Mouse (Mus musculus) heart, embryonic 13.5 days (tissue): ENCODE data around the gene Olfr718-ps1. TPM values are rescaled to one million over a fixed set of nuclear protein-coding genes. Genes with fewer than 3 reads are reported as not detected.

Experiments
- ATAC-seq: fragments of 200-750 bp; cut with Nextera tagmentation; 2 replicates; pipeline ENCODE4 v1.8.0; 2017; ENCODE audit warnings: moderate TSS enrichment; ENCODE audit not compliant: insufficient number of reproducible peaks, low FRiP score, low TSS enrichment; ENCODE audit errors: extremely low read depth
- H3K27ac ChIP-seq: fragments of 300-500 bp; sonication (generic); replicated peaks from 2 replicates; pipeline ENCODE4 v1.5.1; 2015; ENCODE audit warnings: moderate library complexity, mild to moderate bottlenecking, inconsistent platforms
- H3K27me3 ChIP-seq: fragments of 300-500 bp; sonication (generic); replicated peaks from 2 replicates; pipeline ENCODE4 v1.6.1; 2015; ENCODE audit warnings: mild to moderate bottlenecking, inconsistent platforms
- H3K36me3 ChIP-seq: fragments of 300-500 bp; sonication (generic); 2 replicates; pipeline ENCODE4 v1.6.1; 2015; ENCODE audit warnings: mild to moderate bottlenecking, inconsistent platforms
- H3K4me1 ChIP-seq: fragments of 300-500 bp; sonication (generic); 2 replicates; pipeline ENCODE4 v1.6.1; 2015; ENCODE audit warnings: inconsistent platforms
- H3K4me2 ChIP-seq: fragments of 300-500 bp; sonication (generic); 2 replicates; pipeline ENCODE4 v1.6.1; 2015; ENCODE audit warnings: inconsistent platforms, mild to moderate bottlenecking, moderate library complexity
- H3K4me3 ChIP-seq: fragments of 300-500 bp; sonication (generic); 2 replicates; pipeline ENCODE4 v1.5.1; 2015; ENCODE audit warnings: moderate library complexity, mild to moderate bottlenecking, inconsistent platforms
- H3K9ac ChIP-seq: fragments of 300-500 bp; sonication (generic); 2 replicates; pipeline ENCODE4 v1.6.1; 2015; ENCODE audit warnings: inconsistent platforms, mild to moderate bottlenecking, moderate library complexity
- H3K9me3 ChIP-seq: fragments of 300-500 bp; sonication (generic); 2 replicates; pipeline ENCODE4 v1.6.1; 2016; ENCODE audit warnings: inconsistent platforms
- WGBS: fragments of 180-500 bp; shearing (Covaris S2); methylation state at CpG from one replicate; pipeline ENCODE4 v1.1.7; 2015; ENCODE audit warnings: mixed read lengths; 5-methylcytosine and 5-hydroxymethylcytosine counted together
- polyA plus RNA-seq: library from polyadenylated mRNA; unstranded; fragments of >200 nt; fragmentation: Nextera tagmentation; extraction: Ambion mirVana; gene quantifications from 2 replicates; pipeline ENCODE4 v1.2.1, GENCODE M21; 2015

Olfr718-ps1 gene
- polyA plus RNA-seq, 1 experiment from 2014 or later: not detected

DNA sequence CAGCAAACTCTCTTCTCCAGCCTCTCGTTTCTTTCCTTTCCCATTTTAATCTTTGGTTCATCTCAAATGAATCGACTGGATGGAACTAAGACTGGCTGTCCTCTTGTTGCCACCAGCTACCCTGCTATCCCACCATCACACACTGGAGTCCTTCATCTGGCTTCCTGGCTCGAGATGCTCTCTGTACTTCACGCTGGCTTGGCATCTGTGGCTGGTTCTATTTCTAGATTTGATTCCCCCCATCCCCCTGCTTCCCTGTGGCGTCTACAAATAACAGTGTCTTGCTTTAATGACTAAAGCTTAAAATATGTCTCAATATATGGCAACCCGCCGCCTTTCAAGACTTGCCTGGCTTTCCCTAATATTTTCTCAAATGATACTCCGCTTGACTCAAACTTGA is 19.5 kb downstream of the Olfr718-ps1 start:
- Histone ChIP-seq H3K36me3 (no peaks in the 10 kb centered on the region), H3K4me3 (no peak overlapping the region), H3K27me3 (no peaks in the 10 kb centered on the region), H3K9ac (no peak overlapping the region), H3K4me1 (0 out of 2 replicates have a peak, but pooled peaks cover 3% of the 10 kb centered on the region), H3K9me3 (peaks cover 16% of the 10 kb centered on the region; the same call in 1 of the 2 replicates), H3K27ac (no peak overlapping the region), H3K4me2 (no peak overlapping the region)
- ATAC-seq: no peak
- 64% methylated on average over 8 of the region's 8 CpGs for WGBS

DNA sequence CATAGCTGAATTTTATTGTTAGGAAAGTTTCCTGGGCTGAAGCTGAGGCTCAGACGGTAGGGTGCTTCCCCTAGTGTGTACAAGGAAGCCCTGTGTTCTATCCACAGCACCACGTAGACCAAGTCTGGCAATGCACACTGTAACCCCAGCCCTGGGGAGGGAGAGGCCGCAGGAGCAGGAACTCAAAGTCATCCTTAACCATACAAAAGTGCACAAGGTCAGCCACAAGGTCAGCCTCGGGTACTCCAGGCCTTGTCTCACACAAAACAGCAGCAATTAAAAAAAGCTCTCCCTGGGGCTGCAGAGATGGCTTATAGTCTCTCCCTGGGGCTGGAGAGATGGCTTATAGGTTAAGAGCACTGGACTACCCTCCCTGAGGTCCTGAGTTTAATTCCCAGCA is 20.5 kb downstream of the Olfr718-ps1 start:
- no peak overlapping the region for H3K4me3 ChIP-seq
- no peaks in the 10 kb centered on the region for H3K4me1 ChIP-seq
- H3K36me3 ChIP-seq: no peaks in the 10 kb centered on the region
- 67% methylated on average over 4 of the region's 4 CpGs for WGBS
- H3K9me3 ChIP-seq: peaks cover 16% of the 10 kb centered on the region; the same call in 1 of the 2 replicates
- H3K27ac ChIP-seq: no peak overlapping the region
- no peak for ATAC-seq
- H3K4me2 ChIP-seq: no peak overlapping the region
- no peaks in the 10 kb centered on the region for H3K27me3 ChIP-seq
- H3K9ac ChIP-seq: no peak overlapping the region

DNA sequence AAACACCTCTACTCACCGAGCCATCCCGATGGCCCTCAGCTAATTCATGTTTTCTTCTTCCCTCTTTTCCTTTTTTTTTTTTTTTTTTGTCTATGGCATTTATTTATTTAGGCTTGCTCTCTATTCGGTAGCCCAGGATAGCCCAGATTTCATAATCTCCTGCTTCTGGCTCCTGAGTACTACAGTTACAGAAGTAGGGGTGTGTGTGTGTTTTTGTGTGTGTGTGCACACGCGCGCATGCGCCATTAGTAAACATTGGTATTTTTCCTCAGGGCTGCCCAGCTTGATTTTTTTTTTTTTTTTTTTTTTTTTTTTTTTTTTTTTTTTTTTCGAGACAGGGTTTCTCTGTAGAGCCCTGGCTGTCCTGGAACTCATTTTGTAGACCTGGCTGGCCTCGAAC is 21.3 kb downstream of the Olfr718-ps1 start:
- no peak for ATAC-seq
- 85% methylated on average over 9 of the region's 9 CpGs for WGBS

DNA sequence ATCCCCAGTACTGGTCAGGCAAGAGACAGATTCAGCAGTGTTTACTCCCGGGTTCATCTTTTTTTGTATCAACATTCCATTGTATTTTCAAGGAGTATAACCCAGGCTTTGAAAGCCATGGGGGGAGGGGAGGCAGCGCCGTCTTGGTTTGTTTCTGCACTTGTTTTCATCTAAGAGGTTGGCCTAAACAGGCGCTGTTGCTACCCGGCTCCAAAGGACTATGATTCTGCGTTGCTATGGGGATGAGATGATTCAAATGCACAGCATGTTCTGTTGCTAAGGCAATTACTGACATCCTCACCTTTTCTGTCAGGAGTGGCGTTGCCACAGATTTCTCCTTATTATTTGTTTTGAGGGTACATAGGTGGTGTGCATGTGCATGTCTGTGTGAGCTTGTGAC is 21.8 kb downstream of the Olfr718-ps1 start:
- H3K4me2 ChIP-seq: no peak overlapping the region
- no peak overlapping the region for H3K4me3 ChIP-seq
- no peak for ATAC-seq
- peaks cover 16% of the 10 kb centered on the region; the same call in 1 of the 2 replicates for H3K9me3 ChIP-seq
- H3K36me3 ChIP-seq: no peaks in the 10 kb centered on the region
- H3K4me1 ChIP-seq: no peaks in the 10 kb centered on the region
- no peaks in the 10 kb centered on the region for H3K27me3 ChIP-seq
- no peak overlapping the region for H3K9ac ChIP-seq
- H3K27ac ChIP-seq: no peak overlapping the region
- 68% methylated on average over 7 of the region's 7 CpGs for WGBS

More for the DNA sequence above, 21.3 kb downstream of the Olfr718-ps1 start:
- H3K4me2 ChIP-seq: no peak overlapping the region
- H3K27me3 ChIP-seq: no peaks in the 10 kb centered on the region
- no peak overlapping the region for H3K4me3 ChIP-seq
- H3K9me3 ChIP-seq: peaks cover 16% of the 10 kb centered on the region; the same call in 1 of the 2 replicates
- no peak overlapping the region for H3K9ac ChIP-seq
- no peaks in the 10 kb centered on the region for H3K4me1 ChIP-seq
- H3K36me3 ChIP-seq: no peaks in the 10 kb centered on the region
- H3K27ac ChIP-seq: no peak overlapping the region

DNA sequence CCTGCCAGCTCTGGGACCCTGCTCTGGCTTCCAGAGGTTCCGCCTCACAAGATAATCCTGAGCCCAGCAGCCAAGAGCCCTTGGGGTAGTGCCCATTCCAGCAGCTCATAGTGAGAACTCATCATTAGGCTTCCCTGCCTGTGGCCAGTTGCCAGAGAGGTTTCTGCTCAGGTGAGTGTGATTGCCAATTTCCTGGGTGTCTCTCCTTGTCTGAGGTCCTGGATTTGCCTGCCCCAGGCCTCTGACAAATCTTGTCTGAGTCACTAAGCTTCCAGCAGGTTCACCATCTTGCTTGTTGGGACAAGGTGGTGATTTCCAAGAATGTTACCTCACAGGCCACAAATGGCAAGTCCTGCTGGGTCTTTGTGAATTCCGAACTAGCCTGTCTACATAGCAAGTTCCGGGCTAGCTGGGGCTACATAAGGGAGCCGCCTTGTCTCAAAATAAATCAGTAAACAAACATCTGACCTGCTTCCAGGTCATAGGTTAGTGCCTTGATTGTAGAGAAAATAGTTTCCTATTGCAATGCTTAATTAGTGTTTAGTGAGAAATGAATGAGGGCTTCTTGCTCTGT is 22.5 kb downstream of the Olfr718-ps1 start:
- Histone ChIP-seq H3K27me3 (no peaks in the 10 kb centered on the region), H3K9ac (no peak overlapping the region), H3K27ac (no peak overlapping the region), H3K4me1 (no peaks in the 10 kb centered on the region), H3K9me3 (peaks cover 16% of the 10 kb centered on the region; the same call in 1 of the 2 replicates), H3K4me3 (no peak overlapping the region), H3K36me3 (no peaks in the 10 kb centered on the region), H3K4me2 (no peak overlapping the region)
- ATAC-seq: no peak
- 80% methylated on average over 4 of the region's 4 CpGs for WGBS

DNA sequence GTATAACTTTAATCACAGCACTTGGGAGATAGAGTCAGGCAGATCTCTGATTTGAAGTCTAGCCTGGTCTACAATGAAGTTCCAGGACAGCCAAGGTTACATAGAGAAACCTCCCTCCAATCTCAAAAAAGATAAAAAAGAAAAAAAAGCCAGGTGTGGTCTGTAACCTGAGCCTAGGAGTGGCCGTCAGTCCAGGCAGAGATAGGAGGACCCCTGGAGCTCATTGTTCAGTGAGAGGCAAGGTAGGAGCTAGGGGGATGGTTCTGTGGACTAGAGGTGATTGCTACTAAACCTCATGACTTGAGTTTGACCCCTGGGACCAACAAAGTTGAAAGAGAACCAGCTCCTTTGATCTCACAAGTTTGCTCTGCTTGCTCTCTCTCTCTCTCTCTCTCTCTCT is 24.7 kb downstream of the Olfr718-ps1 start:
- Histone ChIP-seq H3K4me3 (no peak overlapping the region), H3K27ac (no peak overlapping the region), H3K4me2 (no peak overlapping the region), H3K9ac (no peak overlapping the region), H3K9me3 (no peaks in the 10 kb centered on the region), H3K27me3 (no peaks in the 10 kb centered on the region), H3K4me1 (no peaks in the 10 kb centered on the region), H3K36me3 (no peaks in the 10 kb centered on the region)
- 21% methylated on average over 1 of the region's 1 CpGs for WGBS
- no peak for ATAC-seq

DNA sequence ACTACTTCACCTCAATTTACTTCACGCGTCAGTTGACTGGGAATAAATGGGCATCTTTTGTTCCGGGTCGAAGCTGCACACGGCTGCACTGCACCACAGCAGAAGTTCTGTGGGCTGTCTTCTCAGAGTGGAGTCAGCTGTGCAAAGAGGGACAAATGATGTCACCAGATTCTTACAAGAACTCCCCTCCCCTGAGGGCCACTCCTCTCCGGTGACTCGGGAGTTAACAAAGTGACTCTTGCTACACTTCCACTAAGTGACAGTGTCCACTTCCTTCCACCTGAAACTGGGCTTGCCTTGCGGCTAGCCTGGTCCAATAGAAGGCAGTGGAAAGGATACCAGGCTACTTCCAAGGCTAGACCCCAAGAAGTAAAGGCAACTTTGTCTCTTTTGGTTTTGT is 25.3 kb downstream of the Olfr718-ps1 start:
- Histone ChIP-seq H3K36me3 (no peaks in the 10 kb centered on the region), H3K27ac (no peak overlapping the region), H3K9ac (no peak overlapping the region), H3K4me1 (no peaks in the 10 kb centered on the region), H3K4me2 (no peak overlapping the region), H3K9me3 (no peaks in the 10 kb centered on the region), H3K4me3 (no peak overlapping the region), H3K27me3 (no peaks in the 10 kb centered on the region)
- 69% methylated on average over 8 of the region's 8 CpGs for WGBS
- no peak for ATAC-seq

DNA sequence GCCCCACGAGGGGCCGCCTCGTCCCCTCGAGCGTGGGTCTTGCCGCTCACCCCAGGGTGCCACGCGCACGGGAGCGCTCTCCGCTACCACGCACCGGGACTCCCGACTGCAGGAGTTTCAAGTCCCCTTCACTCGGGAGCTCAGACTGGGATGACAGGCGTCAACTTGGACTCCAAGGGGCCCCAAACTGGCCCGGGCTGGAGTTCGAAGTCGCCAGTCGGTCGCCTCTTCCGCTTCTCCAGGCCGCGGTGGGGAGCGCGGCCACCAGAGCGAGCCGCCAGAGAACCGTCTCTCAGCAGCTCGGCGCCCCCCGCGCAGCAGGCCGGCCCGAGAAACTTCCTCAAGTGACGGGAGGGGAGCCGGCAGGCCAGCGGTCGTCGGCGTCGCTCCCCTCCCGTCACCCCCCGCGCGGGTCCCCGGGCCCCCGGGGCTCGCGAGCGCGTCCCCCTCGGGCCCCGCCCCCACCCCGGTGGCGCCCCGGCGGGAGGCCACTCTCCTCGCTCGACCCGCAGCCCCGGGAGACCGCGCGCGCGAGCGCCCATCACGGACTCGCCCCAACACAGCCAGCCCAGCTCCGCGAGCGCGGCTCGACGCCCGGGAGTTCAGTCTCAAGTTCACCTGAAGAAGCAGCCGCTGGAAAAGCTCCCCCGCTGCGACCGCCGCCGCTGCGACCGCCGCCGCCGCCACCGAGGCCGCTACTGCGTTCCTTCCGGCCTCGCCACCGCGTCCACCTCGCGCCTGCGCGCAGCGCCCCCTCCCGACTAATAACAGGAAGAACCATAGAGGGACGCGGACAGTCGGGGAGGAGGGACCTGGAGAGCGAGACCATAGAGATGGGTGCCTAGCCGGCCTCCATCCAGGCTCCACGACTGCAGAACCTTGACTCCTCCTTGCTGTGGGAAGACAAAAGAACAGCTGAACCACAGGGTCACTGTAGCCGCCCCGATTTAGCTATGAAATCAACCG is 34.8 kb downstream of the Olfr718-ps1 start, which contains the start of gene Rnf216:
Gene Rnf216, minus strand, starts transcription at position 714 of the 966 bp plus-strand sequence.
- Histone ChIP-seq H3K4me2 (peak within 1 kb of the TSS; percentile 89), H3K27ac (peak within 1 kb of the TSS; percentile 93)

DNA sequence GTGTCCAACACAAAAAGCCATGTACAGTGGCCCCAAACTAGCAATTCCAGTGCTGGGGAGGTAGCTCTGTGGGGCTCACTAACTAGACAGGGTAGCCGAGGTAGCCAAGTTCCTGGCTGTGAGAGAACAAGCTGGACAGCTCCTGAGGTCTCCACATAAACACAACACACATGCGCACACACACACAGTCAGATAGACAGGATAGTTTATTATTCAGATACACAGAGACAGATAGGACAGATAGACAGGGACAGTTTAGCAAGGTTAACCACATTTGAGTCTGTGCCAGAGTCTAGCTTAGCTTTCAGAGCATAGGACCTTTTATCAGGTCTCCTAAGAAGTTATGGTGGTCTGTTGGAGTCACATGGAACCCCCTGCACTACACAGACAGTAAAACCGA is 40.5 kb downstream of the Olfr718-ps1 start:
- 83% methylated on average over 3 of the region's 3 CpGs for WGBS
- no peaks in the 10 kb centered on the region for H3K27me3 ChIP-seq
- H3K36me3 ChIP-seq: peaks cover 6% of the 10 kb centered on the region; the same call in 1 of the 2 replicates
- no peak for ATAC-seq
- H3K4me1 ChIP-seq: peaks cover 50% of the 10 kb centered on the region
- no peak overlapping the region for H3K4me2 ChIP-seq
- H3K9ac ChIP-seq: no peak overlapping the region
- no peak overlapping the region for H3K4me3 ChIP-seq
- H3K27ac ChIP-seq: no peak overlapping the region
- H3K9me3 ChIP-seq: no peaks in the 10 kb centered on the region

More for the DNA sequence above, 34.8 kb downstream of the Olfr718-ps1 start, which contains the start of gene Rnf216:
- Histone ChIP-seq H3K4me1 (peaks cover 44% of the 10 kb centered on the region), H3K9ac (peak within 1 kb of the TSS; percentile 93), H3K27me3 (no peaks in the 10 kb centered on the region), H3K9me3 (no peaks in the 10 kb centered on the region), H3K36me3 (peaks cover 6% of the 10 kb centered on the region; the same call in 1 of the 2 replicates), H3K4me3 (peak within 1 kb of the TSS; percentile 89)
- peak; percentile 91 for ATAC-seq
- WGBS: under 1% methylated on average over 83 of the region's 110 CpGs

DNA sequence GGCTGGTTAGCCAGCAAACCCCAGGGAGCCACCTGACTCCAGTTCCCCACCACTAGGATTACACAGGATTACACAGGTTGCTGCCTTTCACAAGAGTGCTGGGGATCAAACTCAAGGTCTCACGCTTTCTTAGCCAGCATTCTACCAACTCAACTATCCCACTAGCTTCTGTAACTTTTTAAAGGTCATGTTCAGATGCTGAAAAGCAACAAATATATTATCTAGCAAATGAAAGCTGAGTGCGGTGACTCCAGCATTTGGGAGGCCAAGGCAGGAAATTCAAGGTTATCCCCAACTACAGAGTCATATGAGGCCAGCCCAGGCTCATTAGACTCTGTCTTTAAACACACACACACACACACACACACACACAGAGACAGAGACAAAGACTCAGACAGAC is 44.1 kb downstream of the Olfr718-ps1 start:
- H3K36me3 ChIP-seq: no peaks in the 10 kb centered on the region
- H3K27me3 ChIP-seq: no peaks in the 10 kb centered on the region
- H3K4me2 ChIP-seq: no peak overlapping the region
- H3K4me1 ChIP-seq: peaks cover 34% of the 10 kb centered on the region
- H3K9me3 ChIP-seq: no peaks in the 10 kb centered on the region
- H3K4me3 ChIP-seq: no peak overlapping the region
- no peak overlapping the region for H3K9ac ChIP-seq
- ATAC-seq: no peak
- no peak overlapping the region for H3K27ac ChIP-seq
- 88% methylated on average over 2 of the region's 2 CpGs for WGBS

DNA sequence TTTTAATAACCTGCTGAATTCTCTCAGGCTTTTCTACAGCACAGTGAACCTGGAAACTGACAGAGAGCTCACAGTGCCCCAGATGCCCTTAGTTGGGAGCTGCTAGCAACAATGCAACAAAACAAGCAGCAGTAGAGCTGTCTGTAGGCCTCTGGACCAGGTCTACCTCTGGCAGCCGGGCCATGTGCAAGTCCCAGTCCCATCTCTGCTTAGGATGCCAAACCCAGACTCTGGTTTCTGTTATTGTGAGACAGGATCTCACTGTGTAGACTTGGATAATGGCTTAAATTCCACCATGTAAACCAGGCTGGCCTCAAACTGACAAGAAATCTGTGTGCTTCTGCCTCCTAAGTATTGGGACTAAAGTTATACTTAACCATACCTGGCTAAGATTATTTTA is 45.8 kb downstream of the Olfr718-ps1 start:
- H3K36me3 ChIP-seq: peaks cover 3% of the 10 kb centered on the region; the same call in 1 of the 2 replicates
- 69% methylated on average over 1 of the region's 1 CpGs for WGBS
- H3K4me1 ChIP-seq: peaks cover 23% of the 10 kb centered on the region; the same call in 1 of the 2 replicates
- H3K9ac ChIP-seq: no peak overlapping the region
- no peak overlapping the region for H3K27ac ChIP-seq
- H3K4me2 ChIP-seq: no peak overlapping the region
- H3K9me3 ChIP-seq: no peaks in the 10 kb centered on the region
- no peak overlapping the region for H3K4me3 ChIP-seq
- ATAC-seq: no peak
- no peaks in the 10 kb centered on the region for H3K27me3 ChIP-seq
